Mouse (Mus musculus): ENCODE measurements around the gene Lmtk3. TPM values are rescaled to one million over a fixed set of nuclear protein-coding genes. Genes with fewer than 3 reads are reported as not detected.

Gene Lmtk3
- polyA plus RNA-seq, 1 experiment from 2014 or later: 0.27 TPM

GRCm38 (mm10) chr7:45797661-45798510, 14.3 kb downstream of the Lmtk3 start:
- Histone ChIP-seq H3K4me1 (replicated peaks; ENCODE audit: control insufficient read depth, insufficient read depth) (0 out of 2 replicates have a peak, but pooled peaks cover 5% of the 10 kb centered on the region), H3K9ac (ENCODE audit: low read length) (peak overlapping the region; percentile 64), H3K4me2 (replicated peaks; ENCODE audit: low read depth) (peak overlapping the region; percentile 81), H3K27me3 (ENCODE audit: control insufficient read depth, insufficient read depth, low read length) (no peaks in the 10 kb centered on the region), H3K4me3 (ENCODE audit: low read depth, low read length) (peak overlapping the region; percentile 47), H3K9me3 (ENCODE audit: control insufficient read depth, low read length) (no peaks in the 10 kb centered on the region), H3K36me3 (ENCODE audit: control insufficient read depth, insufficient read depth, low read length) (no peaks in the 10 kb centered on the region), H3K27ac (replicated peaks) (no peak overlapping the region)
- DNase-seq (ENCODE audit: low spot score) (peak; percentile 47), ATAC-seq (ENCODE audit: low FRiP score, low TSS enrichment) (no peak)
- TF ChIP-seq EP300 (optimal IDR thresholded peaks at IDR 0.05) (no peak), CTCF (IDR thresholded peaks at IDR 0.05; ENCODE audit: low read depth) (no peak)
- WGBS: 5% methylated on average over 58 of the region's 60 CpGs

- TF ChIP-seq EP300 (optimal IDR thresholded peaks at IDR 0.05) (no peak), CTCF (IDR thresholded peaks at IDR 0.05; ENCODE audit: low read depth) (no peak)
- no peaks in the 10 kb centered on the region for H3K36me3 ChIP-seq (ENCODE audit: control insufficient read depth, insufficient read depth, low read length)
- H3K9ac ChIP-seq (ENCODE audit: low read length): peak overlapping the region; percentile 64
- no peaks in the 10 kb centered on the region for H3K27me3 ChIP-seq (ENCODE audit: control insufficient read depth, insufficient read depth, low read length)
- ATAC-seq (ENCODE audit: low FRiP score, low TSS enrichment) (no peak), DNase-seq (ENCODE audit: low spot score) (peak; percentile 64)
- no peaks in the 10 kb centered on the region for H3K9me3 ChIP-seq (ENCODE audit: control insufficient read depth, low read length)
- no peak overlapping the region for H3K27ac ChIP-seq (replicated peaks)
- 0 out of 2 replicates have a peak, but pooled peaks cover 5% of the 10 kb centered on the region for H3K4me1 ChIP-seq (replicated peaks; ENCODE audit: control insufficient read depth, insufficient read depth)
- WGBS: 8% methylated on average over 19 of the region's 19 CpGs
- peak overlapping the region; percentile 47 for H3K4me3 ChIP-seq (ENCODE audit: low read depth, low read length)
- peak overlapping the region; percentile 81 for H3K4me2 ChIP-seq (replicated peaks; ENCODE audit: low read depth)
These were observed 14.9 kb downstream of the Lmtk3 start for GRCm38 (mm10) chr7:45798511-45798836.

GRCm38 (mm10) chr7:45798931-45799330, 15.4 kb downstream of the Lmtk3 start:
- WGBS: 61% methylated on average over 7 of the region's 7 CpGs
- peak overlapping the region; percentile 81 for H3K4me2 ChIP-seq (replicated peaks; ENCODE audit: low read depth)
- H3K36me3 ChIP-seq (ENCODE audit: control insufficient read depth, insufficient read depth, low read length): no peaks in the 10 kb centered on the region
- no peak for DNase-seq (ENCODE audit: low spot score)
- TF ChIP-seq EP300 (optimal IDR thresholded peaks at IDR 0.05) (no peak), CTCF (IDR thresholded peaks at IDR 0.05; ENCODE audit: low read depth) (no peak)
- ATAC-seq (ENCODE audit: low FRiP score, low TSS enrichment): no peak
- no peak overlapping the region for H3K9ac ChIP-seq (ENCODE audit: low read length)
- no peaks in the 10 kb centered on the region for H3K9me3 ChIP-seq (ENCODE audit: control insufficient read depth, low read length)
- H3K27me3 ChIP-seq (ENCODE audit: control insufficient read depth, insufficient read depth, low read length): no peaks in the 10 kb centered on the region
- H3K4me1 ChIP-seq (replicated peaks; ENCODE audit: control insufficient read depth, insufficient read depth): 0 out of 2 replicates have a peak, but pooled peaks cover 5% of the 10 kb centered on the region
- H3K4me3 ChIP-seq (ENCODE audit: low read depth, low read length): no peak overlapping the region
- H3K27ac ChIP-seq (replicated peaks): no peak overlapping the region

GRCm38 (mm10) chr7:45800001-45800400, 16.5 kb downstream of the Lmtk3 start:
- H3K27ac ChIP-seq (replicated peaks): peak overlapping the region; percentile 50; the same call in 1 of the 2 replicates
- no peaks in the 10 kb centered on the region for H3K27me3 ChIP-seq (ENCODE audit: control insufficient read depth, insufficient read depth, low read length)
- no peaks in the 10 kb centered on the region for H3K36me3 ChIP-seq (ENCODE audit: control insufficient read depth, insufficient read depth, low read length)
- WGBS: 33% methylated on average over 7 of the region's 7 CpGs
- DNase-seq (ENCODE audit: low spot score) (no peak), ATAC-seq (ENCODE audit: low FRiP score, low TSS enrichment) (no peak)
- TF ChIP-seq CTCF (IDR thresholded peaks at IDR 0.05; ENCODE audit: low read depth) (no peak), EP300 (optimal IDR thresholded peaks at IDR 0.05) (no peak)
- no peak overlapping the region for H3K9ac ChIP-seq (ENCODE audit: low read length)
- H3K4me1 ChIP-seq (replicated peaks; ENCODE audit: control insufficient read depth, insufficient read depth): 0 out of 2 replicates have a peak, but pooled peaks cover 5% of the 10 kb centered on the region
- no peaks in the 10 kb centered on the region for H3K9me3 ChIP-seq (ENCODE audit: control insufficient read depth, low read length)
- H3K4me2 ChIP-seq (replicated peaks; ENCODE audit: low read depth): peak overlapping the region; percentile 59
- H3K4me3 ChIP-seq (ENCODE audit: low read depth, low read length): peak overlapping the region; percentile 33

GRCm38 (mm10) chr7:45800546-45801204, 17.1 kb downstream of the Lmtk3 start:
- DNase-seq (ENCODE audit: low spot score) (peak; percentile 73), ATAC-seq (ENCODE audit: low FRiP score, low TSS enrichment) (peak; percentile 74)
- Histone ChIP-seq H3K27ac (replicated peaks) (peak overlapping the region; percentile 58), H3K4me3 (ENCODE audit: low read depth, low read length) (peak overlapping the region; percentile 33), H3K4me1 (replicated peaks; ENCODE audit: control insufficient read depth, insufficient read depth) (0 out of 2 replicates have a peak, but pooled peaks cover 5% of the 10 kb centered on the region), H3K9me3 (ENCODE audit: control insufficient read depth, low read length) (no peaks in the 10 kb centered on the region), H3K36me3 (ENCODE audit: control insufficient read depth, insufficient read depth, low read length) (no peaks in the 10 kb centered on the region), H3K9ac (ENCODE audit: low read length) (peak overlapping the region; percentile 50), H3K27me3 (ENCODE audit: control insufficient read depth, insufficient read depth, low read length) (no peaks in the 10 kb centered on the region), H3K4me2 (replicated peaks; ENCODE audit: low read depth) (peak overlapping the region; percentile 59)
- TF ChIP-seq EP300 (optimal IDR thresholded peaks at IDR 0.05): no peak
- no peak for TF ChIP-seq CTCF (IDR thresholded peaks at IDR 0.05; ENCODE audit: low read depth)
- WGBS: 28% methylated on average over 16 of the region's 25 CpGs

Measured in stomach, postnatal 0 days (tissue).